Mouse (Mus musculus) cerebellum, adult 11 months (tissue): ENCODE results near the gene Hspb2.
A peak's percentile ranks its signal among the peaks of the same experiment; 100 is the strongest.

Experiments used
- DNase-seq: peaks from one replicate; pipeline ENCODE4 v3.0.0; 2022

Gene Hspb2

GRCm38 (mm10) chr9:50752054-50752602, at the start of gene Hspb2:
Gene Hspb2 (minus strand): TSS chr9:50752354.
- DNase-seq: no peak

- DNase-seq: no peak
These were observed 48.8 kb upstream of the Hspb2 start for GRCm38 (mm10) chr9:50800985-50801384.

DNA sequence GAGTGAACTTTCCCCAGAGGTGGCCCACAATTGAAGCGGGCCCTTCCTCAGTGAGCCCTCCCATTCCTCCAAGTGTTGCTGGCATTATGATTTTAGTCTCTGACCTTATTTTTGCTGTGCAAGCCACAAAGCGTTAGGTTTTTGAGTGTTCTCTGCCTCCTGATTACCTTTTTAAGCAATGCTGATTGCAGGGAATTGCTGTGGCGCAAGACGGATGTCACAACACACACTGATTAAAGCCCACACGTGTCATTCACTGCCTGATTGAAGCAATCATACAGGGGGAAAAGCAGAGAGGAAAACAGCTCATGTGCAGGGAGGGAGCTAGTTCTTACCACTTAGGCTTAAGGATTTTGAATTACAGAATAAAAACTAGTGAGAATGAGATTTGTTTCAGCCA, 46.2 kb upstream of the Hspb2 start:
- DNase-seq: no peak

DNA sequence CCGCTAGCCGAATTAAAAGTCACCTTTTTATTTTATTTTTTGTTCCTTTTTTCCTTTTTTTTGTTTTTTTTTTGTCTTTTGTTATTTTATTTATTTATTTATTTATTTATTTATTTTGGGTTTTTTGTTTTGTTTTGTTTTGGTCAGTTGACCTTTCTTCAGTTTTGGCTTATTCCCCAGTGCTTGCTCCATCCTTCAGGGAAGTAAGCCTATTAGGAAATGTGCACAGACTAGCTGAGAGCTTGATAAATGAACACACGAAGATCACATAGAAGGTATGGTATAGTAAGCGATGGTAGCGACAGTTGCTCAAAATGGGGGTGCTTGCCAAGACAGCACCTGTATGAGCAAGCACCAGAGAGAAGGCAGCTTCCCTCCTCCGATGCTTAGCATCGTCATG, 45.5 kb upstream of the Hspb2 start:
- DNase-seq: no peak

- DNase-seq: no peak
These were observed 44.6 kb upstream of the Hspb2 start for GRCm38 (mm10) chr9:50796776-50797175.

DNA sequence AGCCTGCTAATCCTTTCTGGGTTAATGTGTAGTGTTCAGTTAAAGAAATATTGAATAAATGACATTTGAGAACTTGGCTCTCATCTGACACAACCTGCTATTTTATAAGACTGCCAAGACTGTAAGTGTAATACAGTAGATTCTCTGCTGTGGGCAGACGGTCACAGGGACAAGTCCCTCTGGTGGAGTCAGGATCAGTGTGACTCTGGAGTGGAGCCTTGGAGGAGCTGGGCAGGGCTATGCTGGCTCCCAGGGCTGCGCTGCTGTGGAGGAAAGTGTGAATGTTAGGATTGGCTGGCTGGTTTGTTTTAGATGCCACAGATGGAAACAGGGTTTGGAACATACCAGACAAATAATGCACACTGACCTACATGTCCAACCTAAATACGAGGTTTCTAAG, 43.1 kb upstream of the Hspb2 start:
- DNase-seq: no peak

DNA sequence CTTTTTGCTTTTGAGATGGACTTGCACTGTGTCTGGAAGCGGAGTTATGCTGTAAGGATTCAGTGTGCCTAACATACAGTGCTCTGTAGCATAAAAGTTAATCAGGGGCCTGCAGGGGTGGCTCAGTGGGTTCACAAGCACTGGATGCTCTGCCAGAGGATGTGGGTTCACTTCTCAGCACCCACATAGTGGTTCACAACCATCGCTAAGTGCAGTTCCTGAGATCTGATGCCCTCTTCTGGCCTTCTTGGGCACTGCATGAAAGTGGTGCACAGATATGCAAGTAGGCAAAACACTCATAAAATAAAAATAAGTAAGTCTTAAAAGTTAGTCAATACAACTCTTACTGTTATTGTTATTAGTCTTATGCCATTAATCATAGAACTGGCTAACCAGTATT, 30.0 kb upstream of the Hspb2 start:
- DNase-seq: no peak

GRCm38 (mm10) chr9:50776162-50776760, 24.1 kb upstream of the Hspb2 start:
- DNase-seq: no peak

- no peak for DNase-seq
These were observed 23.5 kb upstream of the Hspb2 start for GRCm38 (mm10) chr9:50775662-50776126.

- peak; percentile 88 for DNase-seq
These were observed 22.9 kb upstream of the Hspb2 start, which contains the start of the genes Alg9 and 1110032A03Rik for GRCm38 (mm10) chr9:50774991-50775612. Gene Alg9 (plus strand): TSS chr9:50775019. Gene 1110032A03Rik (minus strand): TSS chr9:50775520.

- DNase-seq: no peak
These were observed 21.9 kb upstream of the Hspb2 start for GRCm38 (mm10) chr9:50774026-50774462.

DNA sequence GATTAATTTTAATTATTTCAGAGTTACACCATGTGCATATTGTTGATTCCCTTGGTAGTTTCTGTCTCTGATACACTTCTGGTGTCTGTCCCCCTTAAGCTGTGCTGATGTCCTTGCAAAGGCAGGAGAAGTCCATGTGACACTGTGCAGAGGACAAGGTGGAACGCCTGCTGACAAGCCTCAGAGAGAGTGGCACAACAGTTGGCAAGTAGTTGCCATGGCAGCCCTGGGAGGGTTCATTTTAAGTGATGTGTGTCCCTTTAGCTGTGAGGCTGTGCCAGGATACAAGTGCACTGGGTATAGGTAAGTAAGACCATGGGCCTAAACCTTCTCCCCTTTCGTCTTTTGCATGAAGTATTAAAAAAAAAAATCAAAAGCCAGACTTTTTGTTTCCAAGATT, 17.9 kb upstream of the Hspb2 start:
- DNase-seq: no peak

DNA sequence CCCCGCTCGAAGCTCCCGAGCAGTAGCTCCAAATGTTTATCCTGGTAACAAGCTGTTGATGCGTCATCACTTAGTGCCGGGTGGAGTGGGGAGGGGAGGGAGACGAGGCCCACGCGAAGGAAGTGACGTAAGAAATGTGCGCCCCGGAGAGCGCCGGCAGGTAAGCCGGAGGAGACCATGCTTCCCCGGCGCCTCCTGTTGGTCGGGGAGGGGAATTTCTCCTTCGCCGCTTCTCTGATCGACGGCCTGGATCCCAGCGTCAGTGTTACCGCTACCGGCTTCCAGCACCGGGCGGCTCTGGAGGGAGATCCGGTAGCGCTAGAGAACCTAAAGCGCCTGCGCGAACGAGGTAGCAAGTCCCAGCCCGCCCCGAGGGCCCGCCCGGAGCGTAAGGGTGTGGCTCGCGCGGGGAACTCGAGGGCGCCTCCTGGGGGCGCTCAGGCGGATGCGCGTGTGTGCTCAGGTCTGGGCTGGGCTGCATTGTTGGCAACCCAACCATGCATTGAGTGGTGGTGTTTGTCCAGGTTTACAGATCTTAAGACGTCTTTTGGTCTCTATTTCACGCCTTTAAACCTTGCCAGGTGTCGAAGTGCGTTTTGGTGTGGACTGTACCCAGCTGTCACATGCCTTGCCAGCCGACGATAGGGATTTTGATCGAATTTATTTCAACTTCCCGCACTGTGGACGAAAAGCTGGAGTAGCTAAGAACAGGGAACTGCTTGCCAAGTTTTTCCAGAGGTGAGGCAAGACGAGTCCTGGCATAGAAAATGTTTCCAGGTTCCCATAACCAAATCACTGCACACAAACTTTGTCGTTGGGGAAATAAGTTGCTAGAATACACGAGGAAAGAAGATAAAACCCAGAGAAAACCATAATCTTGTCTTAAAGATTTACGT, 16.2 kb upstream of the Hspb2 start, which contains the start of gene Fdxacb1:
Fdxacb1 (plus strand) TSS at position 130 of the 896 bp plus-strand sequence.
- peak; percentile 98 for DNase-seq

DNA sequence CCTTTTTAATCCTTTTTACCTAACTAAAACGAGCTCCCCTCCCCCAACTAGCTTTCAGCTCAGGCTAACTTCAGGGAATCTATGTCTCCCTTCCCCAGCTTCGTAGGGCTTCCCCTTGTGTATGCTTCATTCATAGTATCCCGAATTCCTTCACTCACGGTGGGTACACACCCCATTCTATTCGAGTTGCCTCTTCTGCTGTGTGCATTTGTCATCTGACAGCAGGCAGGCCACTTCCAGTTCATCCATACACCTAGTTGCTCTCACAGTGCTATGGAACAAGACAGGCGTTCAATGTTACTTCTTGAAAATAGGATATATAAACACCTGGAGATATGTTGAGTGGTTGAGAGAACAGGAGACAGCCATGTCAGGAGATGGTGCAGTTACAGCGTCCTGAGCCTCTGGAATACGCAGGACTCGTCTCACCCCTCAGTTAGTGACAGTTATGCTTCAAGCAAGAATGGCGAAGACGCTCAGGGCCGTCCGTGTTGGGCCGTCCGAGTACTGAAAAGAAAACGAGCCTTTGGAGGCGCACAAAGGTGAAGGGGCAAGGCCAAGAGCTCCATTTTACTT, 15.5 kb upstream of the Hspb2 start:
- no peak for DNase-seq

- DNase-seq: no peak
These were observed 11.2 kb upstream of the Hspb2 start for GRCm38 (mm10) chr9:50763331-50763730.

- no peak for DNase-seq
These were observed 9.5 kb upstream of the Hspb2 start for GRCm38 (mm10) chr9:50761520-50762243.

GRCm38 (mm10) chr9:50756711-50757110, 4.6 kb upstream of the Hspb2 start:
- no peak for DNase-seq

DNA sequence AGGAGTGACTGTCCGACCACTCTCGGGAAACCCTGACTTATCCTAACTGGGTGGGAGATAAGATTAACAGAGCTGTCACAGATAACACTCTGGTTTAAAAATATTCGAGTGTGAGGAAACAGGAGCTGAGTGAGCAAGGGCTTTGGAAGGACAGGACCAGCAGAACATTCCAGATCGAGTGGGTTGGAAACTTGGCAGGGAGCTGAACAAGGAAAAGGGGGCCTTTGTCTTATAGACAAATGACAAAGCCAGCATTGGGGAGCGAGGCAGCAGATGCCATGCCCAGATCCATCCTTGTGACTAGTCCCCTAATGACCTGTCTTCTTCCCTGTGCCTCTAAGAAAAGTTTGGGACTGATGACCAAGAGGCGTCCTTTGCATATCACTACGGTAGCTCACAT, 1.8 kb upstream of the Hspb2 start:
- no peak for DNase-seq

- peak; percentile 56 for DNase-seq
These were observed 846 bp upstream of the Hspb2 start for GRCm38 (mm10) chr9:50752784-50753615.

GRCm38 (mm10) chr9:50751323-50751722, 831 bp downstream of the Hspb2 start, which contains the start of gene Cryab:
Gene Cryab (plus strand): TSS chr9:50751325.
- no peak for DNase-seq

GRCm38 (mm10) chr9:50750706-50751105, 1.4 kb downstream of the Hspb2 start:
- DNase-seq: no peak
